Mouse (Mus musculus) stomach, embryonic 16.5 days (tissue): ENCODE data around the gene Msi2. TPM values are rescaled to one million over a fixed set of nuclear protein-coding genes. Genes with fewer than 3 reads are reported as not detected.

Experiments
- ATAC-seq: fragments of 200-750 bp; cut with Nextera tagmentation; 2 replicates; pipeline ENCODE4 v1.8.0; 2017; ENCODE audit warnings: moderate number of reproducible peaks, moderate TSS enrichment; ENCODE audit not compliant: insufficient read depth, low FRiP score
- H3K27ac ChIP-seq: fragments of 300-500 bp; sonication (generic); 2 replicates; pipeline ENCODE4 v1.5.1; 2014; ENCODE audit warnings: low read length
- H3K27me3 ChIP-seq: fragments of 300-500 bp; sonication (generic); 2 replicates; pipeline ENCODE4 v1.6.1; 2014; ENCODE audit warnings: low read length, control low read depth, mixed read lengths; ENCODE audit not compliant: control insufficient read depth, insufficient read depth
- H3K36me3 ChIP-seq: fragments of 300-500 bp; sonication (generic); 2 replicates; pipeline ENCODE4 v1.6.1; 2014; ENCODE audit warnings: low read length; ENCODE audit not compliant: control insufficient read depth, insufficient read depth
- H3K4me1 ChIP-seq: fragments of 300-500 bp; sonication (generic); 2 replicates; pipeline ENCODE4 v1.6.1; 2014; ENCODE audit warnings: low read length, control low read depth, mixed read lengths; ENCODE audit not compliant: control insufficient read depth, insufficient read depth
- H3K4me2 ChIP-seq: fragments of 300-500 bp; sonication (generic); 2 replicates; pipeline ENCODE4 v1.6.1; 2014; ENCODE audit warnings: low read depth, low read length, mixed read lengths
- H3K4me3 ChIP-seq: fragments of 300-500 bp; sonication (generic); replicated peaks from 2 replicates; pipeline ENCODE4 v1.5.1; 2014; ENCODE audit warnings: mild to moderate bottlenecking, low read length
- H3K9ac ChIP-seq: fragments of 300-500 bp; sonication (generic); 2 replicates; pipeline ENCODE4 v1.6.1; 2014; ENCODE audit warnings: low read length
- H3K9me3 ChIP-seq: fragments of 300-500 bp; sonication (generic); replicated peaks from 2 replicates; pipeline ENCODE4 v1.6.1; 2016; ENCODE audit warnings: low read length, control low read depth; ENCODE audit not compliant: control insufficient read depth
- WGBS: fragments of 180-500 bp; shearing (Covaris S2); extraction: QIAGEN DNeasy Blood & Tissue Kit; methylation state at CpG from one replicate; pipeline ENCODE4 v1.1.7; 2014; 5-methylcytosine and 5-hydroxymethylcytosine counted together
- polyA plus RNA-seq: library from polyadenylated mRNA; unstranded; fragments of >200 nt; fragmentation: Nextera tagmentation; extraction: Ambion mirVana; gene quantifications from 2 replicates; pipeline ENCODE4 v1.2.1, GENCODE M21; 2015

Msi2 gene
- polyA plus RNA-seq, 1 experiment from 2014 or later: 11.7 TPM

- H3K27ac ChIP-seq: no peak overlapping the region
- WGBS: 93% methylated on average over 2 of the region's 2 CpGs
These were observed 203.0 kb downstream of the Msi2 start for GRCm38 (mm10) chr11:88515267-88515666.

GRCm38 (mm10) chr11:88514151-88514926 lies 204.0 kb downstream of the Msi2 start:
- H3K27me3 ChIP-seq: no peaks in the 10 kb centered on the region
- H3K9me3 ChIP-seq: no peaks in the 10 kb centered on the region
- no peak for ATAC-seq
- H3K27ac ChIP-seq: no peak overlapping the region
- no peak overlapping the region for H3K4me2 ChIP-seq
- peaks cover 19% of the 10 kb centered on the region for H3K4me1 ChIP-seq
- no peak overlapping the region for H3K9ac ChIP-seq
- H3K4me3 ChIP-seq: no peak overlapping the region
- 89% methylated on average over 12 of the region's 12 CpGs for WGBS
- no peaks in the 10 kb centered on the region for H3K36me3 ChIP-seq

More at GRCm38 (mm10) chr11:88515267-88515666, 203.0 kb downstream of the Msi2 start:
- ATAC-seq: no peak
- Histone ChIP-seq H3K9me3 (no peaks in the 10 kb centered on the region), H3K27me3 (no peaks in the 10 kb centered on the region), H3K36me3 (no peaks in the 10 kb centered on the region), H3K4me3 (no peak overlapping the region), H3K9ac (no peak overlapping the region), H3K4me1 (peaks cover 19% of the 10 kb centered on the region), H3K4me2 (no peak overlapping the region)

- no peaks in the 10 kb centered on the region for H3K9me3 ChIP-seq
- no peak overlapping the region for H3K27ac ChIP-seq
- no peak overlapping the region for H3K4me2 ChIP-seq
- no peaks in the 10 kb centered on the region for H3K27me3 ChIP-seq
- H3K36me3 ChIP-seq: no peaks in the 10 kb centered on the region
- 35% methylated on average over 4 of the region's 4 CpGs for whole genome bisulfite sequencing
- H3K4me3 ChIP-seq: no peak overlapping the region
- peak; percentile 17; the same call in 1 of the 2 replicates for ATAC-seq
- H3K4me1 ChIP-seq: peaks cover 19% of the 10 kb centered on the region
- no peak overlapping the region for H3K9ac ChIP-seq
These were observed 205.7 kb downstream of the Msi2 start for GRCm38 (mm10) chr11:88512580-88512979.

GRCm38 (mm10) chr11:88510282-88510850 lies 207.9 kb downstream of the Msi2 start:
- WGBS: 87% methylated on average over 8 of the region's 8 CpGs
- ATAC-seq: no peak
- no peak overlapping the region for H3K9ac ChIP-seq

GRCm38 (mm10) chr11:88509464-88509863 lies 208.8 kb downstream of the Msi2 start:
- no peak overlapping the region for H3K4me3 ChIP-seq
- H3K27me3 ChIP-seq: no peaks in the 10 kb centered on the region
- no peaks in the 10 kb centered on the region for H3K36me3 ChIP-seq
- no peak for ATAC-seq
- no peak overlapping the region for H3K4me2 ChIP-seq
- H3K9me3 ChIP-seq: no peaks in the 10 kb centered on the region
- no peak overlapping the region for H3K27ac ChIP-seq
- no peak overlapping the region for H3K9ac ChIP-seq
- 0 out of 2 replicates have a peak, but pooled peaks cover 5% of the 10 kb centered on the region for H3K4me1 ChIP-seq
- 86% methylated on average over 4 of the region's 4 CpGs for WGBS

More at GRCm38 (mm10) chr11:88510282-88510850, 207.9 kb downstream of the Msi2 start:
- H3K27me3 ChIP-seq: no peaks in the 10 kb centered on the region
- H3K36me3 ChIP-seq: no peaks in the 10 kb centered on the region
- H3K4me3 ChIP-seq: no peak overlapping the region
- H3K4me1 ChIP-seq: 0 out of 2 replicates have a peak, but pooled peaks cover 11% of the 10 kb centered on the region
- H3K27ac ChIP-seq: no peak overlapping the region
- no peak overlapping the region for H3K4me2 ChIP-seq
- no peaks in the 10 kb centered on the region for H3K9me3 ChIP-seq

- Histone ChIP-seq H3K9ac (no peak overlapping the region), H3K27ac (no peak overlapping the region), H3K9me3 (no peaks in the 10 kb centered on the region), H3K27me3 (no peaks in the 10 kb centered on the region), H3K4me3 (no peak overlapping the region), H3K4me2 (no peak overlapping the region), H3K4me1 (0 out of 2 replicates have a peak, but pooled peaks cover 2% of the 10 kb centered on the region), H3K36me3 (no peaks in the 10 kb centered on the region)
- no peak for ATAC-seq
- 78% methylated on average over 7 of the region's 7 CpGs for WGBS
These were observed 210.2 kb downstream of the Msi2 start for GRCm38 (mm10) chr11:88508133-88508532.

GRCm38 (mm10) chr11:88506544-88507419 lies 211.5 kb downstream of the Msi2 start:
- H3K4me1 ChIP-seq: no peaks in the 10 kb centered on the region
- no peak overlapping the region for H3K27ac ChIP-seq
- no peaks in the 10 kb centered on the region for H3K27me3 ChIP-seq
- ATAC-seq: no peak
- H3K9me3 ChIP-seq: no peaks in the 10 kb centered on the region
- H3K4me3 ChIP-seq: no peak overlapping the region
- H3K4me2 ChIP-seq: no peak overlapping the region
- H3K36me3 ChIP-seq: no peaks in the 10 kb centered on the region
- WGBS: 53% methylated on average over 5 of the region's 5 CpGs
- no peak overlapping the region for H3K9ac ChIP-seq

GRCm38 (mm10) chr11:88506109-88506508 lies 212.2 kb downstream of the Msi2 start:
- no peaks in the 10 kb centered on the region for H3K27me3 ChIP-seq
- H3K4me1 ChIP-seq: no peaks in the 10 kb centered on the region
- no peak overlapping the region for H3K9ac ChIP-seq
- 88% methylated on average over 13 of the region's 13 CpGs for WGBS
- H3K4me2 ChIP-seq: no peak overlapping the region
- no peak overlapping the region for H3K4me3 ChIP-seq
- no peaks in the 10 kb centered on the region for H3K9me3 ChIP-seq
- no peak overlapping the region for H3K27ac ChIP-seq
- ATAC-seq: no peak
- no peaks in the 10 kb centered on the region for H3K36me3 ChIP-seq
